Mouse (Mus musculus): ENCODE data around the gene Ly86. TPM values are rescaled to one million over a fixed set of nuclear protein-coding genes. Genes with fewer than 3 reads are reported as not detected.

Ly86 gene
- polyA plus RNA-seq, 1 experiment, result not detected

DNA sequence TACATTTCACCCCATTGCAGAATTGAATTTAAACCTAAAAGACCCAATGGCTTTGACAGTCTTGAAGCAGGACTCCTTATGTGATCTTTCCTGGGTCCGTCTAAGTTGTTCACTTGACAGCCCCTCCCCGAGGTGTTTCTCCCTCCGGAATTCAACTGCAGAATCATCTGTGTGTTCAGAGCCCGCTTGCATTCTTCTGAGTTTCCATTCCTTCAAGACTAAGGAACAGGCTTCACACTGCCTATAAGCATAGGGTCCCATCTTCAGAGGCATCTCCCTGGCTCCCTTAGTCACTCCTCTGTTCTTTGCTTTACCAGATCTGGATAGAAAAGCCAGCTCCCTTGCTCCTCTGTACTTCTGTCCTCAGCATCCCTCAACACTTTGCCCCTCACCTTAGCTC lies 32.1 kb upstream of the Ly86 start:
- Histone ChIP-seq H3K27me3 (replicated peaks) (peaks cover 23% of the 10 kb centered on the region), H3K36me3 (replicated peaks; ENCODE audit: low read length) (no peaks in the 10 kb centered on the region), H3K9me3 (peaks cover 4% of the 10 kb centered on the region; the same call in 1 of the 2 replicates), H3K4me1 (peaks cover 43% of the 10 kb centered on the region), H3K4me3 (replicated peaks) (no peak overlapping the region)
- no peak for TF ChIP-seq GATA1 (IDR thresholded peaks at IDR 0.05; ENCODE audit: borderline replicate concordance, low read length)
- TF ChIP-seq FLI1 (IDR thresholded peaks at IDR 0.05; ENCODE audit: low read length), result no peak

DNA sequence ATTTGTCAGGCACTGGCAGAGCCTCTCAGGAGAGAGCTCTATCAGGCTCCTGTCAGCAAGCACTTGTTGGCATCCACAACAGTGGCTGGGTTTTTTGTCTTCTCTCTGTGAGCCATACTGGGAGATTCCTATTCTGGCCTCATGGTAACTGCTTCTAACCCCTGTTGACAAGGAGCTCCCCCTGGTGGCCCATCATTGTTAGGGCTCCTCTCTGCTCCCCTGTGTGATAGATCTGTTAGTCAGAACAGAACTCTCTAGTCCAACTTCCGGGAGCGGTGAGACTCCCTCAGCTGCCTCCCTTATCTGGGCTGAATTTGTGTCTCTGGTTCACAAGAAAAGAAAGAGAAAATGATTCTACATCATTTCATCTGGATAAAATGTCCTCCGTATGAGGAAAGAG lies 19.5 kb upstream of the Ly86 start:
- TF ChIP-seq FLI1 (IDR thresholded peaks at IDR 0.05; ENCODE audit: low read length) (no peak), GATA1 (IDR thresholded peaks at IDR 0.05; ENCODE audit: borderline replicate concordance, low read length) (no peak)
- no peaks in the 10 kb centered on the region for H3K4me1 ChIP-seq
- peaks cover 13% of the 10 kb centered on the region for H3K27me3 ChIP-seq (replicated peaks)
- H3K9me3 ChIP-seq, result no peaks in the 10 kb centered on the region
- H3K4me3 ChIP-seq (replicated peaks), result no peak overlapping the region
- H3K36me3 ChIP-seq (replicated peaks; ENCODE audit: low read length), result no peaks in the 10 kb centered on the region

DNA sequence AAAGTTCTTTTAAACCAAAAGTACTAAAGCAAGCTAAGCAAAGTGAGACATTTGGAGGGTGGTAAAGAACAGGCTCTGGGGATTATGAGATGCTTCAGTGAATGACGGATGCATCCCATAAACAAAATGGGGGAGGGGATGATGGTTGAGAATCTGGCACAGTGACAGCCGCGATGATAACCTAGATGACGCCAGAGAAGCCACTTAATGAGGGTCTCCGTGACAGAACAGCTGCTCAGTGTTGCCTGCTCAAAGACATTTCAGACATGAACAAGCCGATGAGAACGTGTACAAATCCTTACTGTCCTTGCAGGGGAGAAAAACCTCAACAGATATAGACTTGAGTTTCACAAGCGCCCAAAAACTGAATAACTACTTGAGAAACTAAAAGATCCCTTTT lies 15.3 kb upstream of the Ly86 start:
- Histone ChIP-seq H3K27me3 (replicated peaks) (peaks cover 17% of the 10 kb centered on the region), H3K36me3 (replicated peaks; ENCODE audit: low read length) (no peaks in the 10 kb centered on the region), H3K4me1 (no peaks in the 10 kb centered on the region), H3K9me3 (no peaks in the 10 kb centered on the region), H3K4me3 (replicated peaks) (no peak overlapping the region)
- no peak for TF ChIP-seq FLI1 (IDR thresholded peaks at IDR 0.05; ENCODE audit: low read length)

DNA sequence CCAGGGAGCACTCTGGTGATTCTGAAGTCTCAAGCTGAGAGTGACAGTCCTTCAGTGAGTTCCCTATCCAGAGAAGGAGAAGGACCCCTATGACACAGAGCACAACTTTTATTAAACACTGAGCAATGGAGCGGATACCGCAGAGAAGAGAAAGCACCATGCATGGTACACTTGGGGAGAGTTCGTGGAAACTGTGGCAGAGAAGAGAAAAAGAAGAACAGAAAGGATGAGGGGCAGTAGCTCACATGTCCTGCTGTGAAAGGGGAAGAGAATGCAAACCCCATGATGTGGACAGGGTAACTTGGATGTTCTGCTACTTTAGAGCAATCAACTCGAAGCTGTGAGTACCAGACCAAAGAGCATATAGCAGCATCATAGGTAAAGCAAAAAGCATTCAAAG lies 14.0 kb upstream of the Ly86 start:
- H3K4me3 ChIP-seq (replicated peaks), result no peak overlapping the region
- no peaks in the 10 kb centered on the region for H3K4me1 ChIP-seq
- H3K27me3 ChIP-seq (replicated peaks), result peaks cover 17% of the 10 kb centered on the region
- TF ChIP-seq FLI1 (IDR thresholded peaks at IDR 0.05; ENCODE audit: low read length) (no peak), GATA1 (IDR thresholded peaks at IDR 0.05; ENCODE audit: borderline replicate concordance, low read length) (no peak)
- no peaks in the 10 kb centered on the region for H3K9me3 ChIP-seq
- H3K36me3 ChIP-seq (replicated peaks; ENCODE audit: low read length), result no peaks in the 10 kb centered on the region

DNA sequence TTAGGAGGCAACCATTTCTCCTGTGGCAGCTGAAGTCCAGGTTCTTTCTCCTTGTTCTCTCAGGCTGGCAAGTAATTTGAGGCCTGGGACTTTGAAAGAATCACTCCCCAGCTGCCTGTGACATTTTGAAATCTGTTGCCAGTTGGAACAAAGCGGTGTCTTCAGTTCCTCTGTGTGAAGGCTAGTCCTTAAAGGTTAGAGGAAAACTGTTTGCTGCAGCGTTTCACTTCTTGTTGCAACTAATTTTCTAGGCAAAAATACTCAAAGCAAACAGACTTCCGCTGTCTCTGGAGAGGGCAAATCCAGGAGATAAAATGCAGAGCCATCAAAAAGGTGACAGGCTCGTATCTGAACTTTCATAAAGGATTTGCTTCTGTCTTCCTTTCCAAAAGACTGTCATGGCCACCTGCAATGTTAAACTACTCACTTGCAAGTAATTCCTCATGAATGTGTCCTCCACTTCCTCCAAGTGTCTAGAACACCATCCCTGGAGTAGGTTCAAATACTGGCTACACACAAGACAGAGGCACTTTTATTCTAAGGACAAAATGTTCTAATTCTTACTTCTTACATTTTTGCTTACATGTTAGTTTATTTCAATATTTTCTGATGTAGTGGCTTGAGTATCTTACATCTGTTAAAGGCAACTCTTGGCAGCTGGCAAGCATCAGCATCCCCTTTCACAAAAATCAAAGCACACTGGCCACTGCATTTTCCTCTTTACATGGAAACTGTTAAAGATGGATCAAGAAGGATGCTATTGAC lies 12.0 kb upstream of the Ly86 start:
- Histone ChIP-seq H3K27me3 (replicated peaks) (peaks cover 16% of the 10 kb centered on the region), H3K9me3 (no peaks in the 10 kb centered on the region), H3K36me3 (replicated peaks; ENCODE audit: low read length) (no peaks in the 10 kb centered on the region), H3K4me3 (replicated peaks) (no peak overlapping the region), H3K4me1 (no peaks in the 10 kb centered on the region)
- TF ChIP-seq GATA1 (IDR thresholded peaks at IDR 0.05; ENCODE audit: borderline replicate concordance, low read length) (no peak), FLI1 (IDR thresholded peaks at IDR 0.05; ENCODE audit: low read length) (no peak)

DNA sequence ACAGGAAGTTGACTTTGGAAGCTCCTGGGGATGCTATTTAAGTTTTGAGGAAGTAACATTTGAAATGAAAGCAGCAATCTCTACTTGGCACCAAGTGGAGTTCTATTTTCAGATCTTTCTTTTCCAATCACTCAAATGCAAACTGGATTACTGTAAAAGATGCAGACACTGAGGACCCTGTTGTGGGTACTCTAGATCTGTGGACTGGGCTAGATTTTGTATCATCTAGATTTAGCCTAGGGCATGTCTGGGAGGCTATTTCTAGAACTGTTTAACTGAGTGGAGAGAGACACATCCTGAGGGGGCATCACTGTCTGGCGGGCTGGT lies 11.5 kb upstream of the Ly86 start:
- no peak for TF ChIP-seq FLI1 (IDR thresholded peaks at IDR 0.05; ENCODE audit: low read length)
- TF ChIP-seq GATA1 (IDR thresholded peaks at IDR 0.05; ENCODE audit: borderline replicate concordance, low read length), result no peak
- Histone ChIP-seq H3K27me3 (replicated peaks) (peaks cover 16% of the 10 kb centered on the region), H3K4me1 (no peaks in the 10 kb centered on the region), H3K9me3 (no peaks in the 10 kb centered on the region), H3K36me3 (replicated peaks; ENCODE audit: low read length) (no peaks in the 10 kb centered on the region), H3K4me3 (replicated peaks) (no peak overlapping the region)

DNA sequence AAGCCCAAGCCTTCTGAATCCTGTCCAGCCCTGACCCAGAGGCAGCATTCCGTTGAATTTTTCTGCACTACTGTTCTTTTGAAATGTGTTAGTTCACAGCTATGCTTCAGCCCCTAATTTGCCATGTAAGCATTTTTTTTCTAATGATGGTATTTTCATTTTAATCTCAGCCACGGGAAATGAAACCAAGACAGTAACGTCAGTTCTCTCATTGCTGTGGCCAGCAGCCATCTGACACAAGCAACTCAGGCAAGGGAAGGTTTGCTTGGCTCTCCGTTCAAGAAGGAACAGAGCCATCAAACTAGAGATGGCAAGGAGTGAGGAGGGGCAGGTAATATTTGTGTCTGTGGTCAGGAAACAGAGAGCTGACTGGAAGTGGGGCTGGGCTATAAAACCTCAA lies 7.7 kb upstream of the Ly86 start:
- no peaks in the 10 kb centered on the region for H3K4me1 ChIP-seq
- no peak overlapping the region for H3K4me3 ChIP-seq (replicated peaks)
- H3K9me3 ChIP-seq, result peaks cover 9% of the 10 kb centered on the region
- H3K27me3 ChIP-seq (replicated peaks), result peaks cover 2% of the 10 kb centered on the region
- TF ChIP-seq FLI1 (IDR thresholded peaks at IDR 0.05; ENCODE audit: low read length) (no peak), GATA1 (IDR thresholded peaks at IDR 0.05; ENCODE audit: borderline replicate concordance, low read length) (no peak)
- H3K36me3 ChIP-seq (replicated peaks; ENCODE audit: low read length), result no peaks in the 10 kb centered on the region

DNA sequence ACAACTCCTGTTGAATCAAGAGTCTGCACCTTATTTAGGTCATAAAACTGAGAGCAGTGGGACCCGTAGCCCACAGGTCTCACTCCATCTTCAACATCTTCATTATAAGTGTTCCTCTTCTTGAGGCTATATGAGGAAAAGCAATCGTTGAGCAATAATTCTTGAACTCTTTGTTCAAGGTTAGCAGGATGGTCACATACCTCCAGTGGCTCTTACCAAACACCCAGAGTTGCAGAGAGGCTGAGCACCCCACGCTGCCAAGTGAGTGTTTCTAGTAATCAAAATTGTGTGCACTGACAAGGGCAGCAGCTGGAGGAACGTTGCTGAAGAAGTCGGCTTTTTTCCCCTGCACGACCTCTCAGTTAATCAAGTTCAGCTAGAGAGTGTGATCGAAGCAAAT lies 7.1 kb upstream of the Ly86 start:
- peaks cover 2% of the 10 kb centered on the region for H3K27me3 ChIP-seq (replicated peaks)
- H3K4me1 ChIP-seq, result 0 out of 2 replicates have a peak, but pooled peaks cover 3% of the 10 kb centered on the region
- H3K36me3 ChIP-seq (replicated peaks; ENCODE audit: low read length), result no peaks in the 10 kb centered on the region
- TF ChIP-seq GATA1 (IDR thresholded peaks at IDR 0.05; ENCODE audit: borderline replicate concordance, low read length) (no peak), FLI1 (IDR thresholded peaks at IDR 0.05; ENCODE audit: low read length) (no peak)
- peaks cover 9% of the 10 kb centered on the region for H3K9me3 ChIP-seq
- H3K4me3 ChIP-seq (replicated peaks), result no peak overlapping the region

DNA sequence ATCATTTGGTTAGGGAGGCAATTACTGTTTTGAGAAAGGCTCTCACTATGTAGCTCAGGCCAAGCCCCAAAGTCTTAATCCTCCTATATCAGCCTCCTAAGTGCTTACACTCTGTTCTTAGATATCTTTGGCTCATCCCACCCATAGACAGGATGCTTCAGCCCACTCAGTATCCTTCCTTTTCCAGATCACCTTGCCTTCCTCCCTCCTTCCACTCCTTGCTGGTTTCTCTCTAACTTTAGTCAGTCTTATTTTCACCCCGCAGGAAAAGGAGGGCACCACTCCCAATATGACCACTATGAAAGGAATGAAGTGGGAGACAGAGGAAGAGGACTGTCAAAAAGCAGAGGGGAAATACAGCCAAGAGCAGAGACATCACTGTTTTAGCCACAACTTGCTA lies 2.2 kb upstream of the Ly86 start:
- TF ChIP-seq GATA1 (IDR thresholded peaks at IDR 0.05; ENCODE audit: borderline replicate concordance, low read length) (no peak), FLI1 (IDR thresholded peaks at IDR 0.05; ENCODE audit: low read length) (no peak)
- Histone ChIP-seq H3K4me3 (replicated peaks) (no peak overlapping the region), H3K27me3 (replicated peaks) (peaks cover 6% of the 10 kb centered on the region), H3K4me1 (peaks cover 9% of the 10 kb centered on the region), H3K36me3 (replicated peaks; ENCODE audit: low read length) (no peaks in the 10 kb centered on the region), H3K9me3 (peaks cover 9% of the 10 kb centered on the region)

DNA sequence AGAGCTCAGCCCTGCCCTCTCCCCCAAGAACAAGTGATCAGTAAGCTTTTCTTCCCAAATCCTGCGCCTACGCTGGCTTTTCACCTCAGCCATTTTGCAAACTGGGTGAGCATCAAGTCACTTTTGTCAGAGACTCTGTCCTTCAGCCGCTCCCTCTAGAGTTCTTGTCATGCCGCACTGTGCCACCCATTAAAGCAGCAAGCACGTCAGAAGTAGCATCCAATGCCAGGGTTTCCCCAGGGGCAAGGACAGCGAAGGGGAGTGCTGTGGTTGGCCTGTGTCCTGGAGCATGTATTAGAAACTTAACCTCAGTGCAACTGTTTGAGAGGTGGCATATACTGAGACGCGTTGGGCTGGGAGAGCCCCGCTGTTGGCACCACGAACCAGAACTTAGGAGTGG lies 815 bp downstream of the Ly86 start:
- no peak for TF ChIP-seq FLI1 (IDR thresholded peaks at IDR 0.05; ENCODE audit: low read length)
- TF ChIP-seq GATA1 (IDR thresholded peaks at IDR 0.05; ENCODE audit: borderline replicate concordance, low read length), result no peak
- no peaks in the 10 kb centered on the region for H3K9me3 ChIP-seq
- H3K4me3 ChIP-seq (replicated peaks), result peak overlapping the region; percentile 5
- peaks cover 10% of the 10 kb centered on the region for H3K4me1 ChIP-seq
- peaks cover 6% of the 10 kb centered on the region for H3K27me3 ChIP-seq (replicated peaks)
- H3K36me3 ChIP-seq (replicated peaks; ENCODE audit: low read length), result no peaks in the 10 kb centered on the region

Measured in megakaryocyte, embryonic 14.5 days (primary cell).